Mouse (Mus musculus): Measurements from ENCODE around the gene Nup88.
A peak's percentile ranks its signal among the peaks of the same experiment; 100 is the strongest.

Nup88 gene

GRCm38 (mm10) chr11:70969821-70970559, at the start of gene Nup88, which contains the start of gene Rpain:
TSS of gene Nup88 (minus strand) at chr11:70969973.
TSS of gene Rpain (plus strand) at chr11:70970213.
- peak; percentile 95 for DNase-seq (ENCODE audit: extremely low spot score)

- no peak for DNase-seq (ENCODE audit: extremely low spot score)
Observed at GRCm38 (mm10) chr11:71018416-71019200, 48.8 kb upstream of the Nup88 start.

- DNase-seq (ENCODE audit: extremely low spot score): no peak
Observed at GRCm38 (mm10) chr11:71017051-71017450, 47.3 kb upstream of the Nup88 start.

GRCm38 (mm10) chr11:71012743-71013142, 43.0 kb upstream of the Nup88 start:
- DNase-seq (ENCODE audit: extremely low spot score): no peak

- DNase-seq (ENCODE audit: extremely low spot score): no peak
Observed at GRCm38 (mm10) chr11:71008321-71008720, 38.5 kb upstream of the Nup88 start.

- no peak for DNase-seq (ENCODE audit: extremely low spot score)
Observed at GRCm38 (mm10) chr11:71007831-71008230, 38.1 kb upstream of the Nup88 start.

GRCm38 (mm10) chr11:71007026-71007425, 37.3 kb upstream of the Nup88 start:
- DNase-seq (ENCODE audit: extremely low spot score): no peak

- DNase-seq (ENCODE audit: extremely low spot score): no peak
Observed at GRCm38 (mm10) chr11:71005046-71005445, 35.3 kb upstream of the Nup88 start.

GRCm38 (mm10) chr11:71004316-71004773, 34.6 kb upstream of the Nup88 start, which contains the start of gene Dhx33:
TSS of gene Dhx33 (minus strand) at chr11:71004437.
- DNase-seq (ENCODE audit: extremely low spot score): peak; percentile 99

GRCm38 (mm10) chr11:71003611-71004315, 34.0 kb upstream of the Nup88 start:
- no peak for DNase-seq (ENCODE audit: extremely low spot score)

- DNase-seq (ENCODE audit: extremely low spot score): no peak
Observed at GRCm38 (mm10) chr11:71001167-71001566, 31.4 kb upstream of the Nup88 start.

GRCm38 (mm10) chr11:70982557-70983228, 12.9 kb upstream of the Nup88 start, which contains the start of gene C1qbp:
TSS of gene C1qbp (minus strand) at chr11:70983026.
- peak; percentile 92 for DNase-seq (ENCODE audit: extremely low spot score)

GRCm38 (mm10) chr11:70982030-70982429, 12.3 kb upstream of the Nup88 start:
- DNase-seq (ENCODE audit: extremely low spot score): no peak

GRCm38 (mm10) chr11:70980751-70981510, 11.2 kb upstream of the Nup88 start:
- DNase-seq (ENCODE audit: extremely low spot score): no peak

GRCm38 (mm10) chr11:70980232-70980631, 10.5 kb upstream of the Nup88 start:
- DNase-seq (ENCODE audit: extremely low spot score): no peak

- DNase-seq (ENCODE audit: extremely low spot score): no peak
Observed at GRCm38 (mm10) chr11:70977293-70977692, 7.5 kb upstream of the Nup88 start.

GRCm38 (mm10) chr11:70975193-70975592, 5.4 kb upstream of the Nup88 start:
- DNase-seq (ENCODE audit: extremely low spot score): no peak

- DNase-seq (ENCODE audit: extremely low spot score): no peak
Observed at GRCm38 (mm10) chr11:70973947-70974346, 4.2 kb upstream of the Nup88 start.

- DNase-seq (ENCODE audit: extremely low spot score): no peak
Observed at GRCm38 (mm10) chr11:70972586-70972985, 2.8 kb upstream of the Nup88 start.
